Mouse (Mus musculus): ENCODE measurements around the gene Atp5f1. TPM values are rescaled to one million over a fixed set of nuclear protein-coding genes. Genes with fewer than 3 reads are reported as not detected.

The Atp5f1 gene
- polyA plus RNA-seq, 1 experiment from 2014 or later: 459 TPM

GRCm38 (mm10) chr3:105907956-105908655 is 51.8 kb downstream of the Atp5f1 start:
- 60% methylated on average over 9 of the region's 9 CpGs for WGBS
- H3K27ac ChIP-seq (replicated peaks): no peak overlapping the region
- no peak for DNase-seq (ENCODE audit: low spot score)
- no peaks in the 10 kb centered on the region for H3K36me3 ChIP-seq (replicated peaks)
- no peaks in the 10 kb centered on the region for H3K9me3 ChIP-seq
- no peak overlapping the region for H3K4me3 ChIP-seq
- H3K27me3 ChIP-seq (replicated peaks; ENCODE audit: low read depth, poor library complexity, severe bottlenecking): no peaks in the 10 kb centered on the region
- peaks cover 4% of the 10 kb centered on the region; the same call in 1 of the 2 replicates for H3K4me1 ChIP-seq

GRCm38 (mm10) chr3:105904721-105905120 is 55.2 kb downstream of the Atp5f1 start:
- Histone ChIP-seq H3K27ac (replicated peaks) (no peak overlapping the region), H3K9me3 (no peaks in the 10 kb centered on the region), H3K4me3 (no peak overlapping the region), H3K36me3 (replicated peaks) (no peaks in the 10 kb centered on the region), H3K27me3 (replicated peaks; ENCODE audit: low read depth, poor library complexity, severe bottlenecking) (no peaks in the 10 kb centered on the region), H3K4me1 (peaks cover 4% of the 10 kb centered on the region; the same call in 1 of the 2 replicates)
- no peak for DNase-seq (ENCODE audit: low spot score)
- WGBS: 92% methylated on average over 9 of the region's 9 CpGs

- 75% methylated on average over 4 of the region's 4 CpGs for WGBS
- peaks cover 4% of the 10 kb centered on the region; the same call in 1 of the 2 replicates for H3K4me1 ChIP-seq
- no peaks in the 10 kb centered on the region for H3K36me3 ChIP-seq (replicated peaks)
- no peak overlapping the region for H3K4me3 ChIP-seq
- H3K27me3 ChIP-seq (replicated peaks; ENCODE audit: low read depth, poor library complexity, severe bottlenecking): no peaks in the 10 kb centered on the region
- no peak for DNase-seq (ENCODE audit: low spot score)
- H3K27ac ChIP-seq (replicated peaks): no peak overlapping the region
- H3K9me3 ChIP-seq: no peaks in the 10 kb centered on the region
Measured at GRCm38 (mm10) chr3:105904213-105904612, 55.7 kb downstream of the Atp5f1 start.

- Histone ChIP-seq H3K36me3 (replicated peaks) (no peaks in the 10 kb centered on the region), H3K9me3 (no peaks in the 10 kb centered on the region), H3K4me1 (no peaks in the 10 kb centered on the region), H3K27ac (replicated peaks) (no peak overlapping the region), H3K27me3 (replicated peaks; ENCODE audit: low read depth, poor library complexity, severe bottlenecking) (no peaks in the 10 kb centered on the region), H3K4me3 (no peak overlapping the region)
- no peak for DNase-seq (ENCODE audit: low spot score)
- 77% methylated on average over 4 of the region's 4 CpGs for WGBS
Measured at GRCm38 (mm10) chr3:105901468-105901867, 58.4 kb downstream of the Atp5f1 start.

DNA sequence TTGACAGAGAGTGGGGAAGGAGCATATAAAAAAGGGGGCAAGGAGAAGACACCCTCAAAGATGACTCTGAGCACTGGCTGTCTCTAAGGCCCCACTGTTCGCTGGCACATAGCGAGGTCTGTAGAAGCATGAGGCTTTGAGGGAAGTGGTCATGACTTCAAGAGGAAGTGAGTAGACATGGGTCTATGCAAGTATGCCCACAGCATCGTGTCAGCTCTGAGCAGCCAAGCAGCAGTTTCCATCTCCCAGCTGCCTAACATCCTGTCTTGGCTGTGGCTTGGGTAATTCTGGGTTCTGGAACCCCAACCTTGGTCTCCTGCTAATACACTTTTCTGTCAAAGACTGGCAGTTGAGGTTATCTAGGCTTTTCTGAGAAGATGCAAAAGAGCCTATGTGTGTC is 59.2 kb downstream of the Atp5f1 start:
- H3K4me1 ChIP-seq: no peaks in the 10 kb centered on the region
- H3K27ac ChIP-seq (replicated peaks): no peak overlapping the region
- 73% methylated on average over 3 of the region's 3 CpGs for WGBS
- no peaks in the 10 kb centered on the region for H3K36me3 ChIP-seq (replicated peaks)
- H3K9me3 ChIP-seq: no peaks in the 10 kb centered on the region
- no peaks in the 10 kb centered on the region for H3K27me3 ChIP-seq (replicated peaks; ENCODE audit: low read depth, poor library complexity, severe bottlenecking)
- no peak overlapping the region for H3K4me3 ChIP-seq
- no peak for DNase-seq (ENCODE audit: low spot score)

- no peak overlapping the region for H3K27ac ChIP-seq (replicated peaks)
- no peaks in the 10 kb centered on the region for H3K4me1 ChIP-seq
- H3K36me3 ChIP-seq (replicated peaks): no peaks in the 10 kb centered on the region
- WGBS: 80% methylated on average over 6 of the region's 6 CpGs
- H3K4me3 ChIP-seq: no peak overlapping the region
- no peak for DNase-seq (ENCODE audit: low spot score)
- no peaks in the 10 kb centered on the region for H3K9me3 ChIP-seq
- no peaks in the 10 kb centered on the region for H3K27me3 ChIP-seq (replicated peaks; ENCODE audit: low read depth, poor library complexity, severe bottlenecking)
Measured at GRCm38 (mm10) chr3:105900266-105900665, 59.6 kb downstream of the Atp5f1 start.

GRCm38 (mm10) chr3:105899394-105900147 is 60.3 kb downstream of the Atp5f1 start:
- peak; percentile 88 for DNase-seq (ENCODE audit: low spot score)
- Histone ChIP-seq H3K27me3 (replicated peaks; ENCODE audit: low read depth, poor library complexity, severe bottlenecking) (no peaks in the 10 kb centered on the region), H3K4me3 (no peak overlapping the region), H3K36me3 (replicated peaks) (no peaks in the 10 kb centered on the region), H3K9me3 (no peaks in the 10 kb centered on the region), H3K27ac (replicated peaks) (no peak overlapping the region), H3K4me1 (peaks cover 3% of the 10 kb centered on the region)
- 43% methylated on average over 8 of the region's 8 CpGs for WGBS

DNA sequence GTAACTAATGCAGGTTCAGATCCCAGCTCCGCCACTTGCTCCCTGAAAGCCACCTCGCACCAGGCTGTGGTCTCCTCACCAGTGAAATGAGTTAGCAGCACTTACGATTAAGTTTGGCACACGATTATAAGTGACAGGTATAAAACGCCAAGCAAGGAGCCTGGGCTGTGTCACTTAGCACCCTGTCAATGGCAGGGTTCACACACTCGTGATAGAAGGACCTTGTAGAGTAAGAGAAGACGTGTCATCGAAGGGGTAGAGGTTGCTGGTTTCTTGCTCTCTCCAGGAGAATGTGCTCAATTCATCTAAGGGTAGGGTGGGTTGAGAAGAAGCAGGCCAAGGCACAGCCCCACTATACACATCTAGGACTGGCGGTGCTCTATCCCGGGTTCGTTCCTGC is 61.0 kb downstream of the Atp5f1 start:
- H3K9me3 ChIP-seq: no peaks in the 10 kb centered on the region
- DNase-seq (ENCODE audit: low spot score): no peak
- peaks cover 11% of the 10 kb centered on the region for H3K4me1 ChIP-seq
- H3K4me3 ChIP-seq: no peak overlapping the region
- WGBS: 91% methylated on average over 11 of the region's 11 CpGs
- H3K27me3 ChIP-seq (replicated peaks; ENCODE audit: low read depth, poor library complexity, severe bottlenecking): no peaks in the 10 kb centered on the region
- no peaks in the 10 kb centered on the region for H3K36me3 ChIP-seq (replicated peaks)
- H3K27ac ChIP-seq (replicated peaks): no peak overlapping the region

- H3K9me3 ChIP-seq: no peaks in the 10 kb centered on the region
- H3K27ac ChIP-seq (replicated peaks): no peak overlapping the region
- no peak overlapping the region for H3K4me3 ChIP-seq
- H3K4me1 ChIP-seq: peaks cover 15% of the 10 kb centered on the region
- no peaks in the 10 kb centered on the region for H3K36me3 ChIP-seq (replicated peaks)
- DNase-seq (ENCODE audit: low spot score): no peak
- 88% methylated on average over 2 of the region's 2 CpGs for WGBS
- H3K27me3 ChIP-seq (replicated peaks; ENCODE audit: low read depth, poor library complexity, severe bottlenecking): no peaks in the 10 kb centered on the region
Measured at GRCm38 (mm10) chr3:105898325-105898724, 61.6 kb downstream of the Atp5f1 start.

- H3K27ac ChIP-seq (replicated peaks): no peak overlapping the region
- H3K4me1 ChIP-seq: peaks cover 29% of the 10 kb centered on the region
- H3K9me3 ChIP-seq: no peaks in the 10 kb centered on the region
- H3K4me3 ChIP-seq: no peak overlapping the region
- no peak for DNase-seq (ENCODE audit: low spot score)
- no peaks in the 10 kb centered on the region for H3K36me3 ChIP-seq (replicated peaks)
- H3K27me3 ChIP-seq (replicated peaks; ENCODE audit: low read depth, poor library complexity, severe bottlenecking): no peaks in the 10 kb centered on the region
- 82% methylated on average over 3 of the region's 3 CpGs for WGBS
Measured at GRCm38 (mm10) chr3:105896811-105897210, 63.1 kb downstream of the Atp5f1 start.

GRCm38 (mm10) chr3:105894601-105895592 is 65.0 kb downstream of the Atp5f1 start:
- Histone ChIP-seq H3K9me3 (no peaks in the 10 kb centered on the region), H3K4me3 (no peak overlapping the region), H3K4me1 (peaks cover 29% of the 10 kb centered on the region), H3K27ac (replicated peaks) (no peak overlapping the region; the same call in 1 of the 2 replicates), H3K27me3 (replicated peaks; ENCODE audit: low read depth, poor library complexity, severe bottlenecking) (no peaks in the 10 kb centered on the region), H3K36me3 (replicated peaks) (no peaks in the 10 kb centered on the region)
- peak; percentile 33 for DNase-seq (ENCODE audit: low spot score)
- 87% methylated on average over 23 of the region's 23 CpGs for WGBS

DNA sequence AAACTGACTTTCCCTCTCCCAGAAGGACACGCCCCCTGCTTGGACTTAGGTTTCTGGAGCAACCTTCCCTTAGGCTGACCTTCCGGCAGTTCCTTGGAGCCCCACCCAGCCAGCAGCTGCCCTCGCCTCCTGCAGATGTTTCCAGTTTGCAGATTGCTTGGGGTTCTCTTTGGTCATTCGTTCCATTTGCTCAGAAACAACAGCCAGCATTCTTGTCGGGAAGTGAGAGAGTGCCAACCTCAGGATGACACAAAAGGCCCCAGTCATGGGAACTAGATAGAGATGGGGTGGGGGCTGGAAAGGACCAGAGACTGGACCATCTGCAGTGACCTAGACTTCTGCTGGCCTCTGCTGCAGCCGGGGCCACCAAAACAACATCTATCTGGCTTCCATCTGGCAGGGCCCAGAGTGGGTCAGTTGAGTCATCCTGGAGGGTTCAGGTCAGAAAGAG is 65.9 kb downstream of the Atp5f1 start:
- H3K4me3 ChIP-seq: 0 out of 2 replicates have a peak overlapping the region, but pooled peaks have one; percentile 4
- peak overlapping the region; percentile 21 for H3K27ac ChIP-seq (replicated peaks)
- WGBS: 30% methylated on average over 6 of the region's 6 CpGs
- peak; percentile 67 for DNase-seq (ENCODE audit: low spot score)
- peaks cover 29% of the 10 kb centered on the region for H3K4me1 ChIP-seq
- H3K27me3 ChIP-seq (replicated peaks; ENCODE audit: low read depth, poor library complexity, severe bottlenecking): no peaks in the 10 kb centered on the region
- H3K36me3 ChIP-seq (replicated peaks): no peaks in the 10 kb centered on the region
- H3K9me3 ChIP-seq: no peaks in the 10 kb centered on the region
